Mouse (Mus musculus) granulocyte monocyte progenitor cell, adult 5-6 weeks (primary cell): Measurements from ENCODE around the gene Gprc5a. TPM values are rescaled to one million over a fixed set of nuclear protein-coding genes. Genes with fewer than 3 reads are reported as not detected.

ENCODE experiments used
- ATAC-seq: replicated peaks from 2 replicates; pipeline ENCODE4 v1.8.0; 2016; ENCODE audit warnings: mild to moderate bottlenecking, moderate TSS enrichment, inconsistent platforms; ENCODE audit not compliant: poor library complexity, severe bottlenecking
- total RNA-seq, 2 experiments: library from RNA; stranded (forward) in 1 of 2; stranded (reverse) in 1 of 2; fragments of 200-712, 200-1000 nt in 1 of 2; fragments of >200 nt in 1 of 2; fragmentation: Nextera tagmentation in 1 of 2; gene quantifications; 2 replicates each; pipeline ENCODE4 v1.2.3; 2014 to 2017

Gprc5a gene
- total RNA-seq, 2 experiments from 2014 or later = not detected

DNA sequence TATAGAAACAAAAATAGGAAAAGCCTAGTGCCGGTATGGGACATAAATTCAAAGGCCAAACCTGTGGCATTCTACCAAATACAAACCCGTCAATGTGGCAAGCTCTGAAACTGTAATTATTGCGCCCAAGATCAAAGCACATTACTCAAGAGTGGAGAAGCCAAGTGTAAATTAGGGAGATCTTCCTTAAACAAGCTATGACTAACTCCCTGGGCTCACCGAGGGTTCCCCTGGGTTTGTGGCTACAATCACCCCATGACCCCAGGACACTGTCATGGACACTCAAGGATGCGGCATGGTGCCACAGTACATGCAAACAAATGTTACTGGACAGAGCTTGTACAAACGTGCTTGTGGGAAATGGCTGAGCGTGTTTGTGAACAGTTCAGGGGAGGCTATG, 67.6 kb downstream of the Gprc5a start:
- ATAC-seq = no peak

GRCm38 (mm10) chr6:135133486-135133885, 68.0 kb downstream of the Gprc5a start:
- ATAC-seq = no peak

Other genes with a start within 250 kb of the Gprc5a start
- 2.5 and 5.7 TPM in 2 replicates for gene Crebl2, start 235.5 kb upstream of the Gprc5a start, total RNA-seq (2014; fragmentation: Nextera tagmentation)
- gene Crebl2, start 235.5 kb upstream of the Gprc5a start, total RNA-seq (2017) = 2.8 and 5.6 TPM in 2 replicates
- 14.1 and 16.7 TPM in 2 replicates for gene Gpr19, start 167.1 kb upstream of the Gprc5a start, total RNA-seq (2014; fragmentation: Nextera tagmentation)
- 6.6 TPM in 2 replicates for gene Gpr19, start 167.1 kb upstream of the Gprc5a start, total RNA-seq (2017)
- 16.9 and 18.1 TPM in 2 replicates for gene Cdkn1b, start 145.2 kb upstream of the Gprc5a start, total RNA-seq (2014; fragmentation: Nextera tagmentation)
- gene Cdkn1b, start 145.2 kb upstream of the Gprc5a start, total RNA-seq (2017) = 38.5 and 38.7 TPM in 2 replicates
- gene Apold1, start 83.9 kb upstream of the Gprc5a start, total RNA-seq (2014; fragmentation: Nextera tagmentation) = not detected in 2 replicates
- not detected in 2 replicates for gene Apold1, start 83.9 kb upstream of the Gprc5a start, total RNA-seq (2017)
- 60.2 and 87.6 TPM in 2 replicates for gene Ddx47, start 54.0 kb upstream of the Gprc5a start, total RNA-seq (2014; fragmentation: Nextera tagmentation)
- gene Ddx47, start 54.0 kb upstream of the Gprc5a start, total RNA-seq (2017) = 72.0 and 96.9 TPM in 2 replicates
- gene Gprc5d, start 52.6 kb downstream of the Gprc5a start, total RNA-seq (2014; fragmentation: Nextera tagmentation) = not detected in 2 replicates
- not detected in 2 replicates for gene Gprc5d, start 52.6 kb downstream of the Gprc5a start, total RNA-seq (2017)
- gene Fam234b, start 132.3 kb downstream of the Gprc5a start, total RNA-seq (2014; fragmentation: Nextera tagmentation) = 1.7 and 4.4 TPM in 2 replicates
- 2.3 and 2.5 TPM in 2 replicates for gene Fam234b, start 132.3 kb downstream of the Gprc5a start, total RNA-seq (2017)
- gene Hebp1, start 132.4 kb downstream of the Gprc5a start, total RNA-seq (2014; fragmentation: Nextera tagmentation) = 3.1 and 10.8 TPM in 2 replicates
- gene Hebp1, start 132.4 kb downstream of the Gprc5a start, total RNA-seq (2017) = 6.7 and 29.6 TPM in 2 replicates
- not detected in 2 replicates for gene Gsg1, start 188.7 kb downstream of the Gprc5a start, total RNA-seq (2014; fragmentation: Nextera tagmentation)
- gene Gsg1, start 188.7 kb downstream of the Gprc5a start, total RNA-seq (2017) = not detected in 2 replicates
- not detected in 2 replicates for gene Pbp2, start 244.8 kb downstream of the Gprc5a start, total RNA-seq (2014; fragmentation: Nextera tagmentation)
- gene Pbp2, start 244.8 kb downstream of the Gprc5a start, total RNA-seq (2017) = not detected in 2 replicates